Mouse (Mus musculus): ENCODE data around the gene Tmem72.

The Tmem72 gene

DNA sequence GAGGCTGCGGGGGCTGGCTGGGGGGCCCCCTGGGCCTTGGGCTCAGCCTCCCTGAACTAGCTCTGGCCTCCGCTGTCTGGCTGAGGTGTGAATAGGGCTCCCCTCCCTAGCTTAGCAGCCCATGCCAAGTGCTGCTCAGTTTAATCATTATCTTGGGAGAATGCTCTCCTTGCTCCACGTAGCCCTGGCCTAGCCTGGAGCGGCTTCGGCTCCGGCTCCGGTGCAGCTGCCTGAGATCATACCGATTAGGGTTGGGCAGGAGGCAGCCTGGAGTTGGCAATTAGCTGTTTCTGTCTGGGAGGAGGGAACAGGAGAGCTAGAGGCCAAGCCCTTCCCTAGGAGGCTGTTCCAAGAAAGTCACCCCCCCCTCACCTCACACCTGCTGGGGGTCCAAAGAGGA is at the start of gene Tmem72:
TSS of gene Tmem72 (minus strand) at position 248 of the 400 bp plus-strand sequence.
- ChIA-PET POLR2A (interaction anchor here in 1 of 4 experiments (1.0 to 1.1 kb wide), 2 partner anchors 43 to 48 kb away, joined by 3 to 4 read pairs; no protein-coding TSS in a partner anchor), CTCF (interaction anchor here in 3 of 4 experiments (0.6 to 1.8 kb wide), 3 partner anchors 19 to 453 kb away, joined by 3 to 5 read pairs (median 4); no protein-coding TSS in a partner anchor)

GRCm38 (mm10) chr6:116764524-116764923 is 47.8 kb upstream of the Tmem72 start:
- ChIA-PET CTCF (no interaction called here), POLR2A (no interaction called here)

GRCm38 (mm10) chr6:116762333-116762732 is 45.6 kb upstream of the Tmem72 start:
- ChIA-PET POLR2A (interaction anchor here in 1 of 4 experiments (1.2 kb wide), 1 partner anchor 9 kb away, joined by 3 read pairs; no protein-coding TSS in a partner anchor), CTCF (interaction anchor here in 1 of 4 experiments (0.6 kb wide), 1 partner anchor 536 kb away, joined by 4 read pairs; no protein-coding TSS in a partner anchor)

GRCm38 (mm10) chr6:116760181-116760580 is 43.5 kb upstream of the Tmem72 start:
- ChIA-PET CTCF (no interaction called here), POLR2A (interaction anchor here in 2 of 4 experiments (0.7 to 1.5 kb wide), 3 partner anchors 43 to 1216 kb away, joined by 3 to 4 read pairs (median 4); partner anchors contain the start of gene Tmem72 (in 1 of the 2))

DNA sequence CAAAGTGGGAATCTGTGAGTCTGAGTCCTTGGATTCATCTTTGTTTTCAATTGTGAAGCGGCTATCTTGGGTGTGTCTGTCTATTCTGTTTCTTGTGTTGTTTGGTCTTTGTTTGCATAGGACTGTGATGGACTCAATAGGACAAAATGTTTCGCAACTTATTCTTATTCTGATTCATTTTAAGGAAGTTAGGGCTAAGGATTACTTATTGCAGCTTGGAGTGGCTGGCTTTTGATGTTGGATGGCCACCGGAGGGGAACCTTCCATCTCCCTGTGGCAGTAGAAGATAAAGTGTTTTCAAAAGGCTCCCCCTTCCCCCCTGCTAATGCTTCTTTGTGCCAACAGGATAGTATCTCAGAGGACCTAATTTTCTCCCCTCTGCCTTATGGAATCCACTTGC is 39.7 kb upstream of the Tmem72 start:
- ChIA-PET CTCF (no interaction called here), POLR2A (interaction anchor here in 2 of 4 experiments (0.6 kb wide), 2 partner anchors 21 to 713 kb away, joined by 3 to 4 read pairs; no protein-coding TSS in a partner anchor)

DNA sequence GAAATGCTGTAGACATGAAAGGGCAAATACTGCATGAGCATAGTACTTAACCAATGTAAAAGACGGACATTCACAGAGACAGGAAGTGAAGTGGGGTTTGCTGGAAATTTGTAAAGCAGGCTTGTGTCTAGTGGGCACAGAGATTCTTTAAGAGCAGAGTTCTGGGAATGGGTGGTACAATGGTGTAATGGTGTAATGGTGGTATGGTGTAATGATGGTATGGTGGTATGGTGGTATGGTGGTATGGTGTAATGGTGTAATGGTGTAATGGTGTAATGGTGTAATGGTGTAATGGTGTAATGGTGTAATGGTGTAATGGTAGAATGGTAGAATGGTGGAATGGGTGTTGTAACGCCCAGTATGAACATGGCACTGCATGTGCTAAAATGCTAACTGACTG is 21.3 kb upstream of the Tmem72 start:
- POLR2A ChIA-PET = no interaction called here
- CTCF ChIA-PET = no interaction called here

- ChIA-PET POLR2A (interaction anchor here in 3 of 4 experiments (0.6 to 0.7 kb wide), 3 partner anchors 21 to 1174 kb away, joined by 3 to 5 read pairs (median 4); no protein-coding TSS in a partner anchor), CTCF (no interaction called here)
These were observed 18.6 kb upstream of the Tmem72 start for GRCm38 (mm10) chr6:116735361-116735760.

- ChIA-PET POLR2A (no interaction called here), CTCF (no interaction called here)
These were observed 16.9 kb upstream of the Tmem72 start for GRCm38 (mm10) chr6:116733577-116733976.

GRCm38 (mm10) chr6:116724489-116725160 is 7.9 kb upstream of the Tmem72 start:
- ChIA-PET POLR2A (no interaction called here), CTCF (no interaction called here)

- CTCF ChIA-PET = interaction anchor here in 1 of 4 experiments (1.2 kb wide), 1 partner anchor 50 kb away, joined by 4 read pairs; no protein-coding TSS in a partner anchor
- POLR2A ChIA-PET = interaction anchor here in 1 of 4 experiments (0.7 kb wide), 1 partner anchor 392 kb away, joined by 3 read pairs; no protein-coding TSS in a partner anchor
These were observed 2.2 kb upstream of the Tmem72 start for GRCm38 (mm10) chr6:116718920-116719319.

DNA sequence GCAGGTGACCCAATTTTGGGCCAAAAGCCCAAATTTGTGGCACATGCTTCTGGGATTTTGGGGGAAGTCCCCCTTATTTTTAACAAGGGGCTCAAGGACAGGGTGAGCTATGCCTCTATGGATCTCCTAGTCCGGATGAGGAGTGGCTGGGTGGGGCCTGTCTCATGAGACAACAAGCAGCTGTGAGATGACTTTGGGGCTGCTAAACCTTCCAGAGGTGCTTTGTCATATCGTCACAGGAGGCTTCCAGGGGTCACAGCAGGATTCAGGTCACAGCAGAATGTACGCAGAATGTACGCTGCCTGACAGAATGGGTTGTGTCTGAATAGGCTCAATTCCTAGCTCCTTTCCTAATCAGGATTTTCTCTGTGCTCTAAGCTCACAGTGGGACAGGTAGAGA is 1.6 kb upstream of the Tmem72 start:
- CTCF ChIA-PET = interaction anchor here in 2 of 4 experiments (0.5 to 1.2 kb wide), 2 partner anchors 50 to 942 kb away, joined by 3 to 4 read pairs; no protein-coding TSS in a partner anchor

GRCm38 (mm10) chr6:116717851-116718250 is 1.1 kb upstream of the Tmem72 start:
- POLR2A ChIA-PET = interaction anchor here in 1 of 4 experiments (0.7 kb wide), 1 partner anchor 31 kb away, joined by 3 read pairs; no protein-coding TSS in a partner anchor
- CTCF ChIA-PET = interaction anchor here in 2 of 4 experiments (0.5 to 1.2 kb wide), 2 partner anchors 51 to 943 kb away, joined by 3 to 4 read pairs; no protein-coding TSS in a partner anchor

More for the DNA sequence above, 1.6 kb upstream of the Tmem72 start:
- POLR2A ChIA-PET = interaction anchor here in 1 of 4 experiments (0.7 kb wide), 1 partner anchor 31 kb away, joined by 3 read pairs; no protein-coding TSS in a partner anchor

GRCm38 (mm10) chr6:116715166-116715565 is 1.5 kb downstream of the Tmem72 start:
- POLR2A ChIA-PET = interaction anchor here in 2 of 4 experiments (0.6 to 1.8 kb wide), 2 partner anchors 40 to 60 kb away, joined by 4 read pairs; no protein-coding TSS in a partner anchor
- CTCF ChIA-PET = interaction anchor here in 2 of 4 experiments (1.2 to 1.8 kb wide), 2 partner anchors 63 to 83 kb away, joined by 3 to 5 read pairs; no protein-coding TSS in a partner anchor

GRCm38 (mm10) chr6:116714576-116714975 is 2.1 kb downstream of the Tmem72 start:
- CTCF ChIA-PET = no interaction called here
- POLR2A ChIA-PET = interaction anchor here in 1 of 4 experiments (1.8 kb wide), 1 partner anchor 40 kb away, joined by 4 read pairs; no protein-coding TSS in a partner anchor

- CTCF ChIA-PET = interaction anchor here in 1 of 4 experiments (0.6 kb wide), 1 partner anchor 34 kb away, joined by 4 read pairs; no protein-coding TSS in a partner anchor
These were observed 2.7 kb downstream of the Tmem72 start for GRCm38 (mm10) chr6:116713966-116714365.

DNA sequence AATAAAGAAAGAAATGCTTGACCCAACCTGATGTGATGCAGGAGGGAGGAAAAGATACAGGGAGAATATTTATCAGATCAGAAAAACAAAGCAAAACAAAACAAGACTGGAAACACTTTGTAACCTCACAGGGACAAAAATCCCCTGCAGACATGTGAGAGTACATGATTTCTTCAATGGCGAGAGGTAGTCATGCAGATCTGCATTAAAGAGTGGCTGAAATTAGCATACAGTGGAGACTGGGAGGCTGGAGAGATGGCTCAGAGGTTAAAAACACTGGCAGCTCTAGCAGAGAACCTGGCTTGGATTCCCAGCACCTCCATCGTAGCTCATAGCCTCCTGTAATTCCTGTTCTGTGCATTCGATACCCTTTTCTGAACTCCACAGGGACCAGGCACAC is 4.2 kb downstream of the Tmem72 start:
- POLR2A ChIA-PET = no interaction called here
- CTCF ChIA-PET = interaction anchor here in 1 of 4 experiments (0.7 kb wide), 1 partner anchor 1963 kb away, joined by 3 read pairs; no protein-coding TSS in a partner anchor

More at GRCm38 (mm10) chr6:116713966-116714365, 2.7 kb downstream of the Tmem72 start:
- POLR2A ChIA-PET = no interaction called here

- CTCF ChIA-PET = interaction anchor here in 1 of 4 experiments (0.7 kb wide), 1 partner anchor 1962 kb away, joined by 3 read pairs; no protein-coding TSS in a partner anchor
- POLR2A ChIA-PET = no interaction called here
These were observed 4.7 kb downstream of the Tmem72 start for GRCm38 (mm10) chr6:116712062-116712461.

DNA sequence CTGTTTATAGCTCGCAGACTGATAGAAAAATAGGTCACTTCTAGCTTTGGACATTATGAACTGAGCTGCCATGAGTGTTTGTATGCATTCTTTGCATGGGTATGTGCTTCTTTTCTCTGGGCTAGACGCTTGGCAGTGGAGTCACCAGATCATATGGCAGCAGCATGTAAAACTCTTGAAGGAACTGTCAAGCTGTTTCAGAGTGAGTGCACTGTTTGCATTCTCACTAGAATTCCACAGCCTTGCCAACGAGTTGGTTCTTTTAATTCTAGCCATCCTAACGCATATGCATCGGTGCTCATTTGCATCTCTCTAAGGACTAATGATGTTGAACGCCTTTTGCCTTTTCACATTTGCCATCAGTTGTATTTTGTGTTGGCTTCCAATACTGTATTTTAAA is 12.4 kb downstream of the Tmem72 start:
- ChIA-PET POLR2A (no interaction called here), CTCF (no interaction called here)

DNA sequence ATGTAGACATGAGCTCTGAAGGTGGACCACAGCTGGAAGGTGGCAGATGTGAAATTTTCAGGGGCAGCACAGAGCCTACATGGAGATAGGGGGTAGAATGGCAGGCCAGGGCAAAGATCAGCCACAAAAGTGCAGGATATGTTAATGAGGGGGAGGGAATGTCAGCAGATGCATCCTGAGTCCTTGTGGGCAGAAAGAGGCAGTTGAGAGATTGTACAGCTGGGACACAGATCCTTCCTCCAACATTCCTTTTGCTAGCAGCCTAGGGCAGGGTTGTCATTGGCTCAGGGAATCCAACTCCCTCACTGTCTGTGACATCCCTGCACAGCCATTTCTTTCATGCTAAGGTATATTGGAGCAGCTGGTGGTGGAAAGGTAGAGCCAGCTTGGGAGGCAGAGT is 15.9 kb downstream of the Tmem72 start:
- POLR2A ChIA-PET = no interaction called here
- CTCF ChIA-PET = interaction anchor here in 1 of 4 experiments (0.9 kb wide), 1 partner anchor 49 kb away, joined by 3 read pairs; no protein-coding TSS in a partner anchor
